Mouse (Mus musculus) forebrain, embryonic 11.5 days (tissue): ENCODE results near the gene Pou2f3. TPM values are rescaled to one million over a fixed set of nuclear protein-coding genes. Genes with fewer than 3 reads are reported as not detected.

Experiments used
- ATAC-seq: fragments of 200-750 bp; cut with Nextera tagmentation; replicated peaks from 2 replicates; pipeline ENCODE4 v1.8.0; 2017; ENCODE audit warnings: moderate TSS enrichment; ENCODE audit not compliant: low FRiP score
- DNase-seq: peaks from one replicate; pipeline ENCODE4 v3.0.0-alpha.2; 2017; ENCODE audit warnings: low spot score
- H3K27ac ChIP-seq: fragments of 300-500 bp; sonication (generic); 2 replicates; pipeline ENCODE4 v1.5.1; 2014; ENCODE audit warnings: low read depth, low read length
- H3K27me3 ChIP-seq: fragments of 300-500 bp; sonication (generic); 2 replicates; pipeline ENCODE4 v1.6.1; 2014; ENCODE audit warnings: mild to moderate bottlenecking, low read length, mixed read lengths; ENCODE audit not compliant: control insufficient read depth, insufficient read depth
- H3K36me3 ChIP-seq: fragments of 300-500 bp; sonication (generic); 2 replicates; pipeline ENCODE4 v1.6.1; 2014; ENCODE audit warnings: mild to moderate bottlenecking, low read length, moderate library complexity, mixed read lengths; ENCODE audit not compliant: control insufficient read depth, insufficient read depth
- H3K4me1 ChIP-seq: fragments of 300-500 bp; sonication (generic); replicated peaks from 2 replicates; pipeline ENCODE4 v1.6.1; 2014; ENCODE audit warnings: low read length, mixed read lengths; ENCODE audit not compliant: control insufficient read depth, insufficient read depth
- H3K4me2 ChIP-seq: fragments of 300-500 bp; sonication (generic); 2 replicates; pipeline ENCODE4 v1.6.1; 2014; ENCODE audit warnings: low read depth, mild to moderate bottlenecking, low read length, moderate library complexity, mixed read lengths; ENCODE audit not compliant: severe bottlenecking
- H3K4me3 ChIP-seq: fragments of 300-500 bp; sonication (generic); 2 replicates; pipeline ENCODE4 v1.5.1; 2014; ENCODE audit warnings: low read depth, low read length
- H3K9ac ChIP-seq: fragments of 300-500 bp; sonication (generic); 2 replicates; pipeline ENCODE4 v1.6.1; 2014; ENCODE audit warnings: low read length
- H3K9me3 ChIP-seq: fragments of 300-500 bp; sonication (generic); 2 replicates; pipeline ENCODE4 v1.6.1; 2016; ENCODE audit warnings: low read length, mixed read lengths; ENCODE audit not compliant: control insufficient read depth
- WGBS: fragments of 180-500 bp; shearing (Covaris S2); extraction: QIAGEN DNeasy Blood & Tissue Kit; methylation state at CpG from one replicate; pipeline ENCODE4 v1.1.7; 2014; 5-methylcytosine and 5-hydroxymethylcytosine counted together
- polyA plus RNA-seq: library from polyadenylated mRNA; unstranded; fragments of >200 nt; fragmentation: Nextera tagmentation; extraction: Ambion mirVana; gene quantifications from 2 replicates; pipeline ENCODE4 v1.2.1, GENCODE M21; 2014

Gene Pou2f3
- polyA plus RNA-seq, 1 experiment from 2014 or later: not detected

DNA sequence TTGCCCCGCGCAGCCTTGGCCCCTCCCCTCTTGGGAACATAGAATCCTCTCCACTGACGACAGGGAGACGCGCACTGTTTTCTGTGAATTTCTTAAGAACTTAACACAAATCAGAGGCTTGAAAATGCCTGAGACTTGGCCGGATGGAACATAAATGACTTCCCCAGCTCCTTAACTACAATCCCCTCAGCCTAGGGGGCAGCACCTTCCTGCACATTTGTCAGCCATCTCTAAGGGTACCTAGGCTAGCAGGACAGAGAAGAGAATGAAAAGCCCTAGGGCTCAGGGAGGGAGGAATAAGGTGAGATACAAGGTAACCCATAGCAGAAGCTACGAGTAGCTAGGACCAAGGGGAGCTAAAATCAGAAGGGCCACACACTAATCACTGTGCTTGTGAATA is 32.0 kb downstream of the Pou2f3 start:
- Histone ChIP-seq H3K9me3 (no peaks in the 10 kb centered on the region), H3K27ac (no peak overlapping the region), H3K4me3 (no peak overlapping the region), H3K4me1 (no peaks in the 10 kb centered on the region), H3K4me2 (no peak overlapping the region), H3K27me3 (no peaks in the 10 kb centered on the region), H3K36me3 (no peaks in the 10 kb centered on the region), H3K9ac (no peak overlapping the region)
- DNase-seq (no peak), ATAC-seq (no peak)
- WGBS: 55% methylated on average over 7 of the region's 7 CpGs

- DNase-seq (no peak), ATAC-seq (no peak)
- 83% methylated on average over 8 of the region's 8 CpGs for WGBS
- no peak overlapping the region for H3K4me2 ChIP-seq
- H3K4me1 ChIP-seq: no peaks in the 10 kb centered on the region
- no peaks in the 10 kb centered on the region for H3K9me3 ChIP-seq
- no peak overlapping the region for H3K4me3 ChIP-seq
- H3K9ac ChIP-seq: no peak overlapping the region
- H3K27me3 ChIP-seq: no peaks in the 10 kb centered on the region
- no peaks in the 10 kb centered on the region for H3K36me3 ChIP-seq
- no peak overlapping the region for H3K27ac ChIP-seq
These were observed 43.1 kb downstream of the Pou2f3 start for GRCm38 (mm10) chr9:43167081-43167480.

DNA sequence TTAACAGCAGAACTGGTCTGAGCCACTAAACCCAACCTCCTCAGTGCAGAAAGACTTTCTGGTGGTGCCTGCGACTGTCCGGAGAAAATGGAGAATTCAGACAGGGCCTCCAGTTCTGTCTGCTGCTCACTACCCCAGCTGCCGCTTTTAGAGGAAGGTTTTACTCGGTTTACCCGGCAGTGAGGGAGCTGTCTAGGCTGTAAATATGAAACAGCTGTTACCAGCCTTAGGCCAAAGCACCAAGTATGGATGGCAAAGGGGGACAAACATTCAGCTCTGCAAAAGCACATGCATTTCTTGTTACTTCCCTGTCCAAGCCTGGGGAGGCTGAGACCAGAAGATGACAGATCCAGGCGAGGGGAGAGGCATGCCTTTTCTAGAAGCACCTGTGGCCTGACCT is 43.8 kb downstream of the Pou2f3 start:
- no peak overlapping the region for H3K4me3 ChIP-seq
- H3K9ac ChIP-seq: no peak overlapping the region
- H3K36me3 ChIP-seq: no peaks in the 10 kb centered on the region
- H3K4me2 ChIP-seq: no peak overlapping the region
- H3K27ac ChIP-seq: no peak overlapping the region
- H3K9me3 ChIP-seq: no peaks in the 10 kb centered on the region
- H3K4me1 ChIP-seq: no peaks in the 10 kb centered on the region
- DNase-seq: no peak
- no peaks in the 10 kb centered on the region for H3K27me3 ChIP-seq
- 77% methylated on average over 6 of the region's 6 CpGs for WGBS
- no peak for ATAC-seq

DNA sequence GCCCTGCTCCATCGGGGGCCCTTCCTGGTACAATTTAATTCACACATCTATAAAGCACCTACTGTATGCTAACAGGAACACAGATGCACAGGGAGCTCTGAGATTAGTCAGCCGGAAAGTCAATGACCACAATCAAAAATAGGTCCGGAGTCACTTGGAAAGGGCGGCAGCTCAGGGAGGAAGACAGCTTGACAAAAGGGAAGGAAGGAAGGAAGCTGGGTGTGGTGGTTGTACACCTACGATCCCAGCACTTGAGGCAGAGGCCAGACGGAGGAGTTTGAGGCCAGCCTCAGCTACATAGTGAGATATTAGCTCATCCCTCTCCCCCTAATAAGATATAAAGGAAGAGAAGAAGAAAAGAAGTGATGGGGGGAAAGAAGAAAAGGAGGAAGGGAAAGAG is 54.2 kb downstream of the Pou2f3 start:
- H3K9ac ChIP-seq: no peak overlapping the region
- H3K27me3 ChIP-seq: no peaks in the 10 kb centered on the region
- no peak overlapping the region for H3K27ac ChIP-seq
- H3K9me3 ChIP-seq: no peaks in the 10 kb centered on the region
- no peak overlapping the region for H3K4me2 ChIP-seq
- no peaks in the 10 kb centered on the region for H3K4me1 ChIP-seq
- no peaks in the 10 kb centered on the region for H3K36me3 ChIP-seq
- WGBS: 85% methylated on average over 6 of the region's 6 CpGs
- no peak overlapping the region for H3K4me3 ChIP-seq
- no peak for DNase-seq
- ATAC-seq: no peak

GRCm38 (mm10) chr9:43151779-43152178 is 58.4 kb downstream of the Pou2f3 start:
- Histone ChIP-seq H3K9me3 (no peaks in the 10 kb centered on the region), H3K4me2 (no peak overlapping the region), H3K36me3 (no peaks in the 10 kb centered on the region), H3K27ac (no peak overlapping the region), H3K27me3 (no peaks in the 10 kb centered on the region), H3K4me3 (no peak overlapping the region), H3K9ac (no peak overlapping the region), H3K4me1 (no peaks in the 10 kb centered on the region)
- ATAC-seq: no peak
- DNase-seq: no peak
- 79% methylated on average over 6 of the region's 6 CpGs for WGBS

- H3K9ac ChIP-seq: no peak overlapping the region
These were observed 59.2 kb downstream of the Pou2f3 start for GRCm38 (mm10) chr9:43150957-43151356.

DNA sequence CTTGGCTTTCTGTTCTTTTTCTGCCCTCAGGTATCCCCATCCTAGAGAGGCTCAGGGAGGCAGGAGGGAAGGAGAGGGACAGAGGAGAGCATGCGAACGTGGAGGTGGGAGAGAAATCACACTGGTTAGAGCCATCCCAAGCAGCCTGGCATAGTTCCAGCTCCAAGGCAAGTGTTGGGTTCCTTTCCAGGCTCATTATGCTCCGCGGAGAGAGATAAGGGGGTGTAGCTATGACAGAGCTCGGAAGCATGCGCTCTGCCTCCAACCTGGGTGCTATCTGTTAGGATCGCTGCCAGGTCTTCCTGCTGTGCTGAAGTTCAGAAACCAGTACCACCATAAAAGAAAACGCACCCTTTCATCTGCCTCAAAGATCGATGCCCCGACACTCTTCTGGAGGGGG is 60.1 kb downstream of the Pou2f3 start:
- no peaks in the 10 kb centered on the region for H3K36me3 ChIP-seq
- no peak overlapping the region for H3K9ac ChIP-seq
- no peaks in the 10 kb centered on the region for H3K9me3 ChIP-seq
- no peak overlapping the region for H3K27ac ChIP-seq
- no peak for DNase-seq
- no peak overlapping the region for H3K4me3 ChIP-seq
- H3K27me3 ChIP-seq: no peaks in the 10 kb centered on the region
- no peak for ATAC-seq
- no peaks in the 10 kb centered on the region for H3K4me1 ChIP-seq
- WGBS: 76% methylated on average over 10 of the region's 10 CpGs
- no peak overlapping the region for H3K4me2 ChIP-seq

More at GRCm38 (mm10) chr9:43150957-43151356, 59.2 kb downstream of the Pou2f3 start:
- no peak overlapping the region for H3K4me2 ChIP-seq
- H3K4me3 ChIP-seq: no peak overlapping the region
- DNase-seq (no peak), ATAC-seq (no peak)
- H3K9me3 ChIP-seq: no peaks in the 10 kb centered on the region
- 93% methylated on average over 9 of the region's 9 CpGs for WGBS
- H3K4me1 ChIP-seq: no peaks in the 10 kb centered on the region
- no peak overlapping the region for H3K27ac ChIP-seq
- no peaks in the 10 kb centered on the region for H3K27me3 ChIP-seq
- H3K36me3 ChIP-seq: no peaks in the 10 kb centered on the region

- no peak overlapping the region for H3K9ac ChIP-seq
- 89% methylated on average over 3 of the region's 3 CpGs for WGBS
- no peaks in the 10 kb centered on the region for H3K9me3 ChIP-seq
- H3K4me3 ChIP-seq: no peak overlapping the region
- no peaks in the 10 kb centered on the region for H3K27me3 ChIP-seq
- H3K4me2 ChIP-seq: no peak overlapping the region
- no peak overlapping the region for H3K27ac ChIP-seq
- no peaks in the 10 kb centered on the region for H3K4me1 ChIP-seq
- DNase-seq: no peak
- ATAC-seq: no peak
- H3K36me3 ChIP-seq: no peaks in the 10 kb centered on the region
These were observed 60.7 kb downstream of the Pou2f3 start for GRCm38 (mm10) chr9:43149498-43149897.

- no peak for ATAC-seq
- H3K36me3 ChIP-seq: no peaks in the 10 kb centered on the region
- H3K27ac ChIP-seq: no peak overlapping the region
- H3K4me3 ChIP-seq: no peak overlapping the region
- no peak overlapping the region for H3K9ac ChIP-seq
- no peak overlapping the region for H3K4me2 ChIP-seq
- WGBS: 88% methylated on average over 4 of the region's 4 CpGs
- no peaks in the 10 kb centered on the region for H3K9me3 ChIP-seq
- no peaks in the 10 kb centered on the region for H3K4me1 ChIP-seq
- H3K27me3 ChIP-seq: no peaks in the 10 kb centered on the region
- no peak for DNase-seq
These were observed 65.0 kb downstream of the Pou2f3 start for GRCm38 (mm10) chr9:43145196-43145595.
